Mouse (Mus musculus) embryonic fibroblast, embryonic 13.5 days (primary cell): ENCODE data around the gene Slc5a10.

Source experiments
- CTCF ChIP-seq: IDR thresholded peaks from 2 replicates; pipeline ENCODE4 v1.5.1; 2011; ENCODE audit warnings: mild to moderate bottlenecking, control low read depth, low read length, moderate library complexity, borderline replicate concordance; ENCODE audit not compliant: insufficient read depth
- POLR2A ChIP-seq: IDR thresholded peaks from 2 replicates; pipeline ENCODE4 v1.6.1; 2011; ENCODE audit warnings: low read depth, mild to moderate bottlenecking, control low read depth, low read length, moderate library complexity

DNA sequence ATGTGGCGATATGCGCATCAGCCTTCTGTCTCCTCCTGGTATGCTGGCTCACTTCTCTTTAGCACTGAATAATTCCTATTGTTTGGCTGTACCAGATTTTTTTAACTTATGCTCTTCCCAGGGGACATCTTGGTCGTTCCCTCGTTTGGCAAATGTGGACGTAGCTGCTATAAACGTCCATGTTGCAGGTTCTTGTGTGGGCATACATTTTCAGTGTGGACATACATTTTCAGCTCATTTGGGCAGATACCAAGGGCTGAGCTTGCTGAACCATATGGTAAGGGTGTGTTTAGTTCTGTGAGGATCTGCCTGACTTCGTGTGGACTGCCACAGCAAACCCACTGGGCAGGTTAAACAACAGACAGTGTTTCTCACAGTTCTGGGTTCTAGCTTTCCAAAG lies 95.5 kb downstream of the Slc5a10 start:
- TF ChIP-seq CTCF (no peak), POLR2A (no peak)
